Comparison of ENCODE assay signal across 13 mouse cellular contexts in the genomic region with DNA sequence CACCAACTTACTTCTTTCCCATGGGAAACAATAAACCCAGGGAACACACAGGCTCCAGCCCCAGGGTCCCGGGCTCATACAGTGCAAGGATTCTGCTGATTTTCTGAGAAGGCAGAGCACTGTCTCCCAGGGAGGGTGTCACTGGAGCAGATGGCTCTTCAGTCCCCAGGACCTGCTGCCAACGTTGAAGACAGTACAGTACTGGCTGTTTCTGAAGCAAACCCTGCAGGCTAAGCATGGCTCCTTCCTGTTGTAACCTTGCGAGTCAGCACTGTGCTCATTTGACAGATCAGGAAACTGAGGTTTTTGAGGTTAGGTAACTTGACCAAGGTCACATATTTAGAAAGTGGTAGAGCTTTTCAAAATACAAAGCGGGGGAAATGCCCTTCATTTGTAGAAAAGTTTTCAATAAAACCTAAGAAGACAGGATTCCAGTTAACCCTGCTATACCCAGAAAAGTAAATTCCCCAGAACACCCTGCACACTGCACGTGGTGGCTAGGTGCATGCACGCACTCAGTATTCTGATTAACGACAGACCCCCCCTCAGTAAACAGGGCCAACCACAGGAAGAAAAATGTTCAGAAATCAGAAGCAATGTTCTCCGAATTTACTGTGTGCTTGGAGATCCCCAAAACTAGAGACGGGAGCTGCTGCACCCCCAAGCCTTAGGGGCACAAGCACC. TPM values are rescaled to one million over a fixed set of nuclear protein-coding genes. Genes with fewer than 3 reads are reported as not detected.
A peak's percentile ranks its signal among the peaks of the same experiment; 100 is the strongest.
DNase-seq lines count a peak whose midpoint lies in the region; ATAC-seq and TF ChIP-seq lines count a peak whose summit lies in the region.
"Had no signal": no experiment of that assay in that cellular context is flagged by ENCODE, and none has a peak within 500 bp of the region (broad histone marks: within the 10 kb centered on the region; RNA-seq: fewer than 3 reads in every experiment).

No protein-coding gene starts in this region.

- H3K27ac ChIP-seq in CH12.LX (ENCODE audit: insufficient read depth, low read depth), result no peak overlapping the region
- no peak overlapping the region for H3K27ac ChIP-seq in midbrain, embryonic 13.5 days
- H3K27ac ChIP-seq: heart, embryonic 10.5 days; layer of hippocampus, adult 2 months; limb, embryonic 10.5 days had no signal

- ATAC-seq in megakaryocyte, adult 5-6 weeks (ENCODE audit: poor library complexity, severe bottlenecking), result peak; percentile 85
- ATAC-seq in midbrain, embryonic 13.5 days, result no peak
- ATAC-seq: lung, postnatal 0 days had no signal

- no peaks in the 10 kb centered on the region for H3K9me3 ChIP-seq in CH12.LX (replicated peaks; ENCODE audit: low read length)
- no peaks in the 10 kb centered on the region for H3K9me3 ChIP-seq in midbrain, embryonic 13.5 days
- H3K9me3 ChIP-seq: G1E; heart, embryonic 10.5 days; limb, embryonic 10.5 days had no signal

- peaks cover 45 to 76% of the 10 kb centered on the region in 2 experiments for H3K4me1 ChIP-seq in CH12.LX (ENCODE audit: control insufficient read depth in 1 of 2, insufficient read depth in 2 of 2)
- 0 out of 2 replicates have a peak, but pooled peaks cover 3% of the 10 kb centered on the region for H3K4me1 ChIP-seq in midbrain, embryonic 13.5 days (replicated peaks)
- H3K4me1 ChIP-seq: limb, embryonic 10.5 days had no signal

- H3K4me2 ChIP-seq in CH12.LX (ENCODE audit: insufficient read depth, low read depth, poor library complexity, severe bottlenecking), result peak overlapping the region; percentile 53
- H3K4me2 ChIP-seq in midbrain, embryonic 13.5 days (replicated peaks), result no peak overlapping the region

- H3K79me2 ChIP-seq in CH12.LX (replicated peaks; ENCODE audit: control insufficient read depth, extremely low read depth, insufficient read depth, poor library complexity, severe bottlenecking), result no peaks in the 10 kb centered on the region

- no peak overlapping the region for H3K9ac ChIP-seq in CH12.LX (ENCODE audit: insufficient read depth, low read depth)
- no peak overlapping the region for H3K9ac ChIP-seq in midbrain, embryonic 13.5 days (replicated peaks)

- no peak for TF ChIP-seq RAD21 in CH12.LX (IDR thresholded peaks at IDR 0.05; ENCODE audit: low read depth, low read length)

- no peak for TF ChIP-seq CTCF in CH12.LX (conservative IDR thresholded peaks at IDR 0.05 in 1 of 2, IDR thresholded peaks at IDR 0.05 in 1 of 2; ENCODE audit: low read depth in 2 of 2, low read length in 2 of 2)

- TF ChIP-seq EP300 in CH12.LX (IDR thresholded peaks at IDR 0.05; ENCODE audit: low read length), result peak; percentile 79

- dilution Hi-C loops in CH12.LX (cut with MboI; ENCODE audit: extremely low pct_ligation_motif_present, extremely low pct_unique_long_range_greater_than_20kb, low sequenced_read_pairs), result no loop called here

- no peak for TF ChIP-seq POLR2A in CH12.LX (IDR thresholded peaks at IDR 0.05; ENCODE audit: low read depth, low read length)

- intact Hi-C loops in heart, postnatal 14 days (cut with DNase I), result no loop called here

- no peak overlapping the region for H3K4me3 ChIP-seq in CH12.LX (replicated peaks in 1 of 3; ENCODE audit: low read depth in 2 of 3, low read length in 2 of 3, poor library complexity in 1 of 3)
- no peak overlapping the region for H3K4me3 ChIP-seq in midbrain, embryonic 13.5 days (replicated peaks)
- H3K4me3 ChIP-seq: heart, embryonic 10.5 days; layer of hippocampus, adult 2 months; limb, embryonic 10.5 days had no signal

- in situ Hi-C loops in CH12.LX (cut with MboI; ENCODE audit: low pct_ligation_motif_present, low pct_unique_long_range_greater_than_20kb, low sequenced_read_pairs), result no loop called here

- H3K36me3 ChIP-seq in CH12.LX (replicated peaks in 1 of 2; ENCODE audit: control insufficient read depth in 1 of 2, insufficient read depth in 1 of 2, low read length in 1 of 2), result no peaks in the 10 kb centered on the region
- no peaks in the 10 kb centered on the region for H3K36me3 ChIP-seq in midbrain, embryonic 13.5 days
- H3K36me3 ChIP-seq: G1E; heart, embryonic 10.5 days; limb, embryonic 10.5 days had no signal

- DNase-seq in lung, postnatal 36 days, result peak; percentile 51
- no peak for DNase-seq in lung, adult 18-20 months
- peak; percentile 81 for DNase-seq in CH12.LX (ENCODE audit: extremely low read depth)
- DNase-seq in cerebellum, adult 9-10 months, result peak; percentile 84
- no peak for DNase-seq in heart, postnatal 14 days
- DNase-seq in gastrocnemius, adult 8-10 months (ENCODE audit: low spot score in 2 of 2), result no peak

- peaks cover 66% of the 10 kb centered on the region for H3K27me3 ChIP-seq in CH12.LX (replicated peaks)
- peaks cover 15% of the 10 kb centered on the region for H3K27me3 ChIP-seq in midbrain, embryonic 13.5 days

- 79% methylated on average over 9 of the region's 9 CpGs for WGBS in midbrain, embryonic 13.5 days

TF ChIP-seq in CH12.LX, 34 proteins besides CTCF, POLR2A, EP300 and RAD21:
- TF ChIP-seq ETS1 (conservative IDR thresholded peaks at IDR 0.05; ENCODE audit: low read depth, low read length) (peak; percentile 91), E2F4 (IDR thresholded peaks at IDR 0.05; ENCODE audit: insufficient replicate concordance, low read depth, low read length) (no peak), MAZ (IDR thresholded peaks at IDR 0.05; ENCODE audit: low read depth, low read length) (0 out of 2 replicates have a peak, but pooled peaks have one; percentile 46), TBP (conservative IDR thresholded peaks at IDR 0.05; ENCODE audit: low read depth, low read length) (no peak), MYC (IDR thresholded peaks at IDR 0.05; ENCODE audit: low read depth, low read length) (peak; percentile 78; the same call in 1 of the 2 replicates), MEF2A (IDR thresholded peaks at IDR 0.05; ENCODE audit: borderline replicate concordance, low read depth, low read length) (peak; percentile 96), PAX5 (IDR thresholded peaks at IDR 0.05; ENCODE audit: low read length) (no peak), IRF4 (IDR thresholded peaks at IDR 0.05; ENCODE audit: low read depth, low read length) (peak; percentile 90), MAX (IDR thresholded peaks at IDR 0.05; ENCODE audit: low read length) (peak; percentile 54), RCOR1 (conservative IDR thresholded peaks at IDR 0.05; ENCODE audit: low read depth, low read length) (0 out of 2 replicates have a peak, but pooled peaks have one; percentile 45), BHLHE40 (IDR thresholded peaks at IDR 0.05; ENCODE audit: low read depth, low read length) (peak; percentile 88), NRF1 (IDR thresholded peaks at IDR 0.05; ENCODE audit: low read depth, low read length) (no peak), SIN3A (IDR thresholded peaks at IDR 0.05; ENCODE audit: low read length) (peak; percentile 68), MXI1 (IDR thresholded peaks at IDR 0.05; ENCODE audit: low read depth, low read length) (no peak; the same call in 1 of the 2 replicates), ZNF384 (IDR thresholded peaks at IDR 0.05; ENCODE audit: low read depth, low read length) (no peak), TCF12 (IDR thresholded peaks at IDR 0.05; ENCODE audit: low read depth, low read length) (peak; percentile 67), USF1 (IDR thresholded peaks at IDR 0.05; ENCODE audit: low read depth, low read length) (no peak), POLR2AphosphoS2 (IDR thresholded peaks at IDR 0.05; ENCODE audit: low read depth, low read length) (no peak), JUND (conservative IDR thresholded peaks at IDR 0.05; ENCODE audit: low read depth, low read length) (peak; percentile 44; the same call in 1 of the 2 replicates), ELF1 (IDR thresholded peaks at IDR 0.05; ENCODE audit: low read depth, low read length) (peak; percentile 67), MAFK (IDR thresholded peaks at IDR 0.05; ENCODE audit: insufficient replicate concordance, low read length) (peak; percentile 96)

RNA-seq across cellular contexts. Expression of a gene that starts 10.9 kb away (rescaled TPM):
- total RNA-seq in CH12.LX (2012; rRNA removed), result 15.2 and 19.6 TPM in 2 replicates
- total RNA-seq in CH12.LX (2014; rRNA removed), result 16.0 and 17.0 TPM in 2 replicates
- 13.2 and 16.1 TPM in 2 replicates for polyA plus RNA-seq in CH12.LX (2012; ENCODE audit: insufficient read length, low read depth)
- total RNA-seq in megakaryocyte, adult 5-6 weeks (2015), result 14.1 and 14.6 TPM in 2 replicates
- 27.0 and 31.9 TPM in 2 replicates for total RNA-seq in megakaryocyte, adult 5-6 weeks (2017)
- 10 to 100 TPM in 1 of 2 experiments, 1 to 10 TPM in 1; 9.1 to 11.4 TPM for total RNA-seq in heart, postnatal 14 days (2021)
- total RNA-seq in gastrocnemius, adult 8-10 months (2022), result 1 to 10 TPM; 4.1 to 10.0 (median 7.3) TPM
- 2.3 and 2.4 TPM in 2 replicates for polyA plus RNA-seq in midbrain, embryonic 13.5 days (2015; fragmentation: Nextera tagmentation; extraction: Ambion mirVana)

RNA-seq across cellular contexts. Expression of a gene that starts 22.1 kb away (rescaled TPM):
- total RNA-seq in CH12.LX (2012; rRNA removed) (0.08 TPM in 1 of 2 replicates, not detected in the other), CH12.LX (2014; rRNA removed) (0.08 TPM in 1 of 2 replicates, not detected in the other)
- polyA plus RNA-seq in CH12.LX (2012; ENCODE audit: insufficient read length, low read depth), result 0.09 and 0.10 TPM in 2 replicates
- 54.2 and 57.5 TPM in 2 replicates for total RNA-seq in megakaryocyte, adult 5-6 weeks (2015)
- 66.0 and 68.3 TPM in 2 replicates for total RNA-seq in megakaryocyte, adult 5-6 weeks (2017)
- 1 to 10 TPM; 2.6 to 2.9 TPM for total RNA-seq in heart, postnatal 14 days (2021)
- 1 to 10 TPM in 1 of 4 experiments, under 1 TPM in 3; 0.27 to 1.1 (median 0.40) TPM for total RNA-seq in gastrocnemius, adult 8-10 months (2022)
- 0.67 and 0.85 TPM in 2 replicates for polyA plus RNA-seq in midbrain, embryonic 13.5 days (2015; fragmentation: Nextera tagmentation; extraction: Ambion mirVana)

RNA-seq across cellular contexts. Expression of a gene that starts 52.1 kb away (rescaled TPM):
- total RNA-seq in CH12.LX (2012; rRNA removed) (41.2 and 47.9 TPM in 2 replicates), CH12.LX (2014; rRNA removed) (35.3 and 39.8 TPM in 2 replicates)
- 38.6 and 39.5 TPM in 2 replicates for polyA plus RNA-seq in CH12.LX (2012; ENCODE audit: insufficient read length, low read depth)
- 77.5 and 77.7 TPM in 2 replicates for total RNA-seq in megakaryocyte, adult 5-6 weeks (2015)
- total RNA-seq in megakaryocyte, adult 5-6 weeks (2017), result 120 and 125 TPM in 2 replicates
- total RNA-seq in heart, postnatal 14 days (2021), result 10 to 100 TPM; 26.5 to 30.9 TPM
- total RNA-seq in gastrocnemius, adult 8-10 months (2022), result 10 to 100 TPM; 27.1 to 32.6 (median 27.3) TPM
- polyA plus RNA-seq in midbrain, embryonic 13.5 days (2015; fragmentation: Nextera tagmentation; extraction: Ambion mirVana), result 49.9 and 53.7 TPM in 2 replicates

Comparison
In these comparisons a context has a peak if more than half of its experiments do, and no peak if none do; other contexts are left out.
1. DNase-seq: peak in lung, postnatal 36 days (single experiment), CH12.LX (single experiment) and cerebellum, adult 9-10 months (single experiment); none in lung, adult 18-20 months (0 of 2), heart, postnatal 14 days (0 of 2) and gastrocnemius, adult 8-10 months (0 of 2).
2. RNA of a gene that starts 22.1 kb away (total RNA-seq): 54.2 to 68.3 TPM in megakaryocyte, adult 5-6 weeks; 2.6 to 2.9 TPM in heart, postnatal 14 days, 0.27 to 1.1 TPM in gastrocnemius, adult 8-10 months and 0.08 TPM in CH12.LX; every median in the first group is over 10 times any median in the second.